19 mouse cellular contexts compared by ENCODE assay signal in the genomic region with DNA sequence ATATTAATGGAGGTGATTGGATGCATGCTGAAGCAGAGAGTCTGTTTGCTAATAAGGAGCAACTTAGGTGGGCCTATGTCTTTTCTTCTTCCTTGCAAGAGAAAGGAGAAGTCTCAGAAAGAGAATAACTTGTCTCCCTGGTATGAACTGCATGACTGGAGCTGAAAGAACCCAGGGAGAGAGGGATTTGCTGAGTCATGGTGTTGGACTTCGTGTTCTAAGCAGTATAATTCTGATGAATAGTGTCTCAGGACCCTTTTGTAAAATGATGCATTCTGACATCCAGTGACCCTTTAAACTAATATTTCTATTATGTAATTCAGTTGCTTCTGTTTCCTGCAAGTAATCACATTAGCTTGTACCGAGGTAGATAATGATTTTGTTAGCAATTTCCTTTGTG.
"Had no signal": no experiment of that assay in that cellular context is flagged by ENCODE, and none has a peak within 500 bp of the region (broad histone marks: within the 10 kb centered on the region; RNA-seq: fewer than 3 reads in every experiment).

No protein-coding gene starts in this region.

- DNase-seq: kidney, adult 11 months; kidney, adult 8-10 months; kidney, postnatal 10 days; kidney, postnatal 36 days; liver; lung, adult 18-20 months; lung, postnatal 10 days; lung, postnatal 36 days; midbrain, embryonic 14.5 days; thymus, adult 18-20 months; thymus, postnatal 25 days had no signal

- H3K9ac ChIP-seq: kidney, embryonic 15.5 days; limb, embryonic 13.5 days; liver, embryonic 12.5 days; liver, embryonic 15.5 days; lung, embryonic 15.5 days had no signal

- H3K4me3 ChIP-seq: kidney, embryonic 15.5 days; limb, embryonic 10.5 days; limb, embryonic 13.5 days; liver, embryonic 12.5 days; liver, embryonic 15.5 days; lung, embryonic 15.5 days; megakaryocyte, embryonic 14.5 days; midbrain, embryonic 10.5 days had no signal

- H3K4me1 ChIP-seq: kidney, embryonic 15.5 days; limb, embryonic 10.5 days; limb, embryonic 13.5 days; liver, embryonic 12.5 days; liver, embryonic 15.5 days; lung, embryonic 15.5 days; megakaryocyte, embryonic 14.5 days; midbrain, embryonic 10.5 days had no signal

- H3K27me3 ChIP-seq: kidney, embryonic 15.5 days; limb, embryonic 13.5 days; liver, embryonic 12.5 days; liver, embryonic 15.5 days; lung, embryonic 15.5 days; megakaryocyte, embryonic 14.5 days had no signal

- H3K4me2 ChIP-seq: kidney, embryonic 15.5 days; limb, embryonic 13.5 days; liver, embryonic 12.5 days; liver, embryonic 15.5 days; lung, embryonic 15.5 days had no signal

- ATAC-seq: liver, embryonic 12.5 days had no signal

- H3K9me3 ChIP-seq: kidney, embryonic 15.5 days; limb, embryonic 10.5 days; limb, embryonic 13.5 days; liver, embryonic 12.5 days; liver, embryonic 15.5 days; lung, embryonic 15.5 days; megakaryocyte, embryonic 14.5 days; midbrain, embryonic 10.5 days had no signal

- H3K27ac ChIP-seq: kidney, embryonic 15.5 days; limb, embryonic 10.5 days; limb, embryonic 13.5 days; liver, embryonic 12.5 days; liver, embryonic 15.5 days; lung, embryonic 15.5 days; midbrain, embryonic 10.5 days had no signal

- H3K36me3 ChIP-seq: kidney, embryonic 15.5 days; limb, embryonic 10.5 days; limb, embryonic 13.5 days; liver, embryonic 12.5 days; liver, embryonic 15.5 days; lung, embryonic 15.5 days; midbrain, embryonic 10.5 days had no signal
